Mouse (Mus musculus): Measurements from ENCODE around the gene Zc2hc1c. TPM values are rescaled to one million over a fixed set of nuclear protein-coding genes. Genes with fewer than 3 reads are reported as not detected.

Gene Zc2hc1c
- total RNA-seq, 1 experiment from 2014 or later = 0.27 TPM

- ATAC-seq (replicated peaks; ENCODE audit: low read depth, poor library complexity, severe bottlenecking) = no peak
Observed at GRCm38 (mm10) chr12:85337567-85338311, 49.3 kb downstream of the Zc2hc1c start.

DNA sequence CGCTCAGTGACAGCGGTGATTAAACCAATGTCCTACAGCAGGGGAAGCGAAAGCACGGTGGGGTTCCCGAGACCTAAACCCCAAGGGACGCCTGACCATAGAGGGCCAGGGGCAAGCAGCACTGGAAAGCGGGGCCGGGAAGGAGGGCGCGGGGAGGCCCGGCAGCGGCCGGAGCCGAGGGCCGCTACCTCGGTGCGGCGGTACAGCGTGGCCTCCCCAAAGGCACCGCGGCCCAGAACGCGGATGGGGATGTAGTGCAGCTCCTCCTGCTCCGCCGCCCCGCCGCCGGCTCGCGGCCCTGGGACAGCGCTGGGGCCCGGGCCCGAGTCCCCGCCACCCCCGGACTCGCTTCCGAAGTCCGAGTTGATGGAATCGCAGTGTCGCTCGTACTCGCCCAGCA, 50.4 kb downstream of the Zc2hc1c start:
- ATAC-seq (replicated peaks; ENCODE audit: low read depth, poor library complexity, severe bottlenecking) = 0 out of 2 replicates have a peak, but pooled peaks have one; percentile 10

DNA sequence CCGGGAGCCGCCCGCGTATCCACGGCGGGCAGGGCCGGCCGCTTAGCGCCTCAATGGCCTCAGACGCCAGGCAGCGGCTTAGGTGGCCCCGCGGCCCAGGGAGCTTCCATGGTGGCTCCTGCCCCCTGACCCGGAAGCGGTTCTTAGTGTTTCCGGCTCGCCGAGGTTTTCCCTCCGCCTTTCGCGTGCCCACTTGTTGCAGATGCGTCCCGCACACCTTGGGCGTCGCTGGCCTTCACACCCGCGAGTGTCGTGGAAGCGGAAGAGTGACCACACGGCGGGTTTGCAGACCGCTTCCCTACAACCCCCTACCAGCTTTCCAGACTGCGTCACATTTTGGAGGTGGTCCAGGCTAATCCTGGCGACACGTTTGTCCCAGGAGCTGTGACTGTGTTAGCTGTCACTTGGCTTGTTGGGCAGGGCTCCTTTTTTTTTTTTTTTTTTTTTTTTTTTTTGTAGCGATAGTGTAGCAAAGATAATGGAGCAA, 50.9 kb downstream of the Zc2hc1c start, which contains the start of gene Nek9:
Gene Nek9, minus strand, starts transcription at position 120 of the 487 bp plus-strand sequence.
- ATAC-seq (replicated peaks; ENCODE audit: low read depth, poor library complexity, severe bottlenecking) = peak; percentile 78

- ATAC-seq (replicated peaks; ENCODE audit: low read depth, poor library complexity, severe bottlenecking) = peak; percentile 59
Observed at GRCm38 (mm10) chr12:85339947-85340346, 51.6 kb downstream of the Zc2hc1c start.

GRCm38 (mm10) chr12:85341131-85341530, 52.7 kb downstream of the Zc2hc1c start:
- ATAC-seq (replicated peaks; ENCODE audit: low read depth, poor library complexity, severe bottlenecking) = no peak

- no peak for ATAC-seq (replicated peaks; ENCODE audit: low read depth, poor library complexity, severe bottlenecking)
Observed at GRCm38 (mm10) chr12:85342310-85342709, 53.9 kb downstream of the Zc2hc1c start.

GRCm38 (mm10) chr12:85344252-85344651, 55.9 kb downstream of the Zc2hc1c start:
- no peak for ATAC-seq (replicated peaks; ENCODE audit: low read depth, poor library complexity, severe bottlenecking)

DNA sequence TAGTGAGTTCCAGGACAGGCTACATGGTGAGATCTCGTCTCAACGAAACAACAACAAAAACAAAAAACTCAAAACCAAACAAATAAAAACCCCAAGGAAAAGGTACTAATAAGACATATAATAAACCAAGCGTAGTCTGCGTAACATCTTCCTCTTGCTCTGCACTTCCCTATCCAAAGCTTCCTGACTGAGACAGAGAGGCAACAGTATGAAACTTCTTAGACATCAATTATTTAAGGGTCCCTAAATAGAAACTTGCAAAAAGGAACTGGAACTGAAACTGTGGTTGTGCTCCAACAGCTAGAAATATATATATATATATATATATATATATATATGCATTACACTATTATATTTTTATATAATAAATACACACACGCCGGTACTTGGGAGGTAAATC, 57.2 kb downstream of the Zc2hc1c start:
- ATAC-seq (replicated peaks; ENCODE audit: low read depth, poor library complexity, severe bottlenecking) = no peak; the same call in 1 of the 2 replicates

DNA sequence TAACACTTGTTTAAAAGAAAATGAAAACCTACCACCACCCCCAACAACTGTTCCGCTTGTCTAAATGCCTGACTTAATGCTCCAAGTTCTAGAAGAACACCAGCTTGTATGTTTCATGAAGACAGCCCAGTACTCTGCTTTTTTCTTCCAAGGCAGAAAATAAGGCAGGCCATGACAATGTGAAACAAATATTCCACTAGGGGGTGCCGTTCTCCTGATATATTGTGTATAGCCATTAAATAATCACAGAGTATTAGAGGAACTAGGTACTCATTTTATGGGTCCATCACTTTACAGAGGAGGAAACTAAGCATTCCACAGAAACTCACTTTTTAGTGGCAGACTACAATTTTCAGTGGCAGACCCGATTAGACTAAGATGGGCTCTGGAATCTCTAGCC, 58.0 kb downstream of the Zc2hc1c start:
- peak; percentile 76 for ATAC-seq (replicated peaks; ENCODE audit: low read depth, poor library complexity, severe bottlenecking)

GRCm38 (mm10) chr12:85347196-85347595, 58.8 kb downstream of the Zc2hc1c start:
- ATAC-seq (replicated peaks; ENCODE audit: low read depth, poor library complexity, severe bottlenecking) = no peak

- ATAC-seq (replicated peaks; ENCODE audit: low read depth, poor library complexity, severe bottlenecking) = peak; percentile 80
Observed at GRCm38 (mm10) chr12:85348338-85348737, 59.9 kb downstream of the Zc2hc1c start.

Other genes with a start within 250 kb of the Zc2hc1c start
- gene Prox2, start 177.8 kb upstream of the Zc2hc1c start, total RNA-seq (2017) = 3.7 and 5.9 TPM in 2 replicates
- 165 and 185 TPM in 2 replicates for gene Dlst, start 177.8 kb upstream of the Zc2hc1c start, total RNA-seq (2017)
- gene Rps6kl1, start 137.3 kb upstream of the Zc2hc1c start, total RNA-seq (2017) = 0.15 TPM in 1 of 2 replicates, not detected in the other
- gene Pgf, start 110.8 kb upstream of the Zc2hc1c start, total RNA-seq (2017) = not detected in 2 replicates
- gene Eif2b2, start 69.1 kb upstream of the Zc2hc1c start, total RNA-seq (2017) = 82.3 and 89.5 TPM in 2 replicates
- gene Mlh3, start 18.0 kb upstream of the Zc2hc1c start, total RNA-seq (2017) = 11.8 and 14.3 TPM in 2 replicates
- 46.1 and 81.3 TPM in 2 replicates for gene Acyp1, start 153 bp upstream of the Zc2hc1c start, total RNA-seq (2017)
- gene Nek9, start 50.8 kb downstream of the Zc2hc1c start, total RNA-seq (2017) = 30.5 and 33.5 TPM in 2 replicates
- gene Tmed10, start 86.3 kb downstream of the Zc2hc1c start, total RNA-seq (2017) = 111 and 156 TPM in 2 replicates
- 421 and 492 TPM in 2 replicates for gene Fos, start 185.3 kb downstream of the Zc2hc1c start, total RNA-seq (2017)